9 mouse cellular contexts compared by ENCODE assay signal in the genomic region with DNA sequence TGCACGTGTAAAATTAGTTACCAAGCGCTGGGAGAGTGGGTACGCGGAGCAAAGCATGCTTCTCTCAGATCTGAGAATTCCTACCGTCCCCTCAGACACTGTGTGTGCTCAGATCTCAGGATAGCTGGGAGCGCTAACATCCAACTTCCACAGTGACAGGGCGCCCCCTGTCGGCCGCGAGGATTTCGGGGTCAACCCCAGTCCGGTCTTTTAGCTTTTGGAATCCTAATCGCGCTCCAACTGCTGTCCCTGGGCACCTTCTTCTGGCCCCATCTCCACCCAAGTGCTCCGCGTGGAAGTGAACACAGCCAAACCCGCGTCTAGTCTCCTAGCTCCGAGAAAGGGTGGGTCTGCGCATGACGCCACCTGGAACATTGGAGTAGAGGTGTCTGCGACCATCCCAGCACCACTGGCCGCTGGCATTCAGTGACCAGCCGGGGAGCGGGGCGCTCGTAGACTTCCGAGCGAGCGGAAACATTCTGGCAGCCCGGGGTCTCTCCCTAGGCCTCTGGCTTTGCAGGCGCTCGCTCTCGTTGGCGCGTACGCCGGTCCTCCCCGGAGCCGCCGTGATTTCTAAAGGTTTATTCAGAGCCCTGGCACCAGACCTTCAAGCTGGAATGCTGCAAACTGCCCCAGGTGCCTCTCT. TPM values are rescaled to one million over a fixed set of nuclear protein-coding genes. Genes with fewer than 3 reads are reported as not detected.
A peak's percentile ranks its signal among the peaks of the same experiment; 100 is the strongest.
DNase-seq lines count a peak whose midpoint lies in the region; ATAC-seq and TF ChIP-seq lines count a peak whose summit lies in the region.
"Had no signal": no experiment of that assay in that cellular context is flagged by ENCODE, and none has a peak within 500 bp of the region (broad histone marks: within the 10 kb centered on the region; RNA-seq: fewer than 3 reads in every experiment).

No protein-coding gene starts in this region.

- TF ChIP-seq POLR2A in limb, embryonic 14.5 days (IDR thresholded peaks at IDR 0.05; ENCODE audit: borderline replicate concordance, extremely low read depth, insufficient read depth, insufficient read length): no peak
- TF ChIP-seq POLR2A in thymus, adult 2 months (IDR thresholded peaks at IDR 0.05; ENCODE audit: control insufficient read depth, extremely low read depth, insufficient read depth, low read length, poor library complexity): no peak

- DNase-seq in cerebellum, adult 18-20 months: peak; percentile 17 to 36
- DNase-seq in cerebellum, adult 11-12 months: no peak
- DNase-seq in adrenal gland, postnatal 4 days (ENCODE audit: low spot score in 2 of 2): peak; percentile 50 to 66
- DNase-seq in limb, embryonic 14.5 days (ENCODE audit: low spot score): peak; percentile 70
- DNase-seq in thymus, adult 2 months: peak; percentile 30

- under 1% methylated on average over 41 of the region's 41 CpGs for WGBS in forebrain, embryonic 13.5 days
- under 1% methylated on average over 41 of the region's 41 CpGs for WGBS in hindbrain, embryonic 13.5 days
- under 1% methylated on average over 41 of the region's 41 CpGs for WGBS in limb, embryonic 14.5 days
- under 1% methylated on average over 41 of the region's 41 CpGs for WGBS in midbrain, embryonic 13.5 days
- WGBS in thymus, adult 2 months: 5% methylated on average over 41 of the region's 41 CpGs

- peaks cover 99% of the 10 kb centered on the region for H3K27me3 ChIP-seq in forebrain, embryonic 13.5 days
- peaks cover 100% of the 10 kb centered on the region for H3K27me3 ChIP-seq in hindbrain, embryonic 13.5 days
- peaks cover 100% of the 10 kb centered on the region for H3K27me3 ChIP-seq in limb, embryonic 14.5 days (ENCODE audit: control insufficient read depth, insufficient read depth, low read length)
- peaks cover 100% of the 10 kb centered on the region for H3K27me3 ChIP-seq in midbrain, embryonic 13.5 days
- H3K27me3 ChIP-seq in thymus, adult 2 months (ENCODE audit: control insufficient read depth, insufficient read depth, low read length): peaks cover 22% of the 10 kb centered on the region

- H3K27ac ChIP-seq in forebrain, embryonic 13.5 days: no peak overlapping the region
- no peak overlapping the region for H3K27ac ChIP-seq in hindbrain, embryonic 13.5 days
- no peak overlapping the region for H3K27ac ChIP-seq in limb, embryonic 14.5 days (replicated peaks; ENCODE audit: low read depth, low read length)
- H3K27ac ChIP-seq in midbrain, embryonic 13.5 days: no peak overlapping the region
- H3K27ac ChIP-seq in thymus, adult 2 months (ENCODE audit: control insufficient read depth, insufficient read depth, low read length): no peak overlapping the region
- H3K27ac ChIP-seq: macrophage had no signal

- H3K36me3 ChIP-seq in forebrain, embryonic 13.5 days (ENCODE audit: poor library complexity, severe bottlenecking): no peaks in the 10 kb centered on the region
- H3K36me3 ChIP-seq in hindbrain, embryonic 13.5 days: no peaks in the 10 kb centered on the region
- no peaks in the 10 kb centered on the region for H3K36me3 ChIP-seq in limb, embryonic 14.5 days (ENCODE audit: control insufficient read depth, insufficient read depth, low read length)
- no peaks in the 10 kb centered on the region for H3K36me3 ChIP-seq in midbrain, embryonic 13.5 days
- H3K36me3 ChIP-seq in thymus, adult 2 months (ENCODE audit: control insufficient read depth, insufficient read depth, low read length): no peaks in the 10 kb centered on the region

- 0 out of 2 replicates have a peak, but pooled peaks have one; percentile 38 for TF ChIP-seq CTCF in thymus, adult 2 months (IDR thresholded peaks at IDR 0.05; ENCODE audit: borderline replicate concordance, control insufficient read depth, extremely low read depth, insufficient read depth, low read length, poor library complexity)

- H3K4me1 ChIP-seq in forebrain, embryonic 13.5 days: peaks cover 25% of the 10 kb centered on the region; the same call in 1 of the 2 replicates
- H3K4me1 ChIP-seq in hindbrain, embryonic 13.5 days (replicated peaks): peaks cover 7% of the 10 kb centered on the region
- peaks cover 13% of the 10 kb centered on the region; the same call in 1 of the 2 replicates for H3K4me1 ChIP-seq in limb, embryonic 14.5 days (ENCODE audit: control insufficient read depth, insufficient read depth, low read length)
- peaks cover 18% of the 10 kb centered on the region for H3K4me1 ChIP-seq in midbrain, embryonic 13.5 days (replicated peaks)
- no peaks in the 10 kb centered on the region for H3K4me1 ChIP-seq in thymus, adult 2 months (replicated peaks; ENCODE audit: control insufficient read depth, insufficient read depth, low read length)

- H3K4me3 ChIP-seq in forebrain, embryonic 13.5 days: peak overlapping the region; percentile 13
- peak overlapping the region; percentile 8; the same call in 1 of the 2 replicates for H3K4me3 ChIP-seq in hindbrain, embryonic 13.5 days
- peak overlapping the region; percentile 28 for H3K4me3 ChIP-seq in limb, embryonic 14.5 days (replicated peaks; ENCODE audit: low read length)
- peak overlapping the region; percentile 19 for H3K4me3 ChIP-seq in midbrain, embryonic 13.5 days (replicated peaks)
- no peak overlapping the region for H3K4me3 ChIP-seq in thymus, adult 2 months (ENCODE audit: control insufficient read depth, insufficient read depth, low read length)

- peak overlapping the region; percentile 35 for H3K4me2 ChIP-seq in forebrain, embryonic 13.5 days
- peak overlapping the region; percentile 29; the same call in 1 of the 2 replicates for H3K4me2 ChIP-seq in hindbrain, embryonic 13.5 days
- peak overlapping the region; percentile 36 for H3K4me2 ChIP-seq in limb, embryonic 14.5 days (replicated peaks; ENCODE audit: low read depth, low read length, severe bottlenecking)
- peak overlapping the region; percentile 37 for H3K4me2 ChIP-seq in midbrain, embryonic 13.5 days (replicated peaks)

- peak; percentile 50 for ATAC-seq in forebrain, embryonic 13.5 days
- ATAC-seq in hindbrain, embryonic 13.5 days (ENCODE audit: low FRiP score): 0 out of 2 replicates have a peak, but pooled peaks have one; percentile 21
- ATAC-seq in limb, embryonic 14.5 days (ENCODE audit: low FRiP score, low read depth): peak; percentile 39; the same call in 1 of the 2 replicates
- peak; percentile 37 for ATAC-seq in midbrain, embryonic 13.5 days

- no peaks in the 10 kb centered on the region for H3K9me3 ChIP-seq in forebrain, embryonic 13.5 days (replicated peaks)
- H3K9me3 ChIP-seq in hindbrain, embryonic 13.5 days: no peaks in the 10 kb centered on the region
- H3K9me3 ChIP-seq in limb, embryonic 14.5 days (ENCODE audit: control insufficient read depth, low read length): no peaks in the 10 kb centered on the region
- H3K9me3 ChIP-seq in midbrain, embryonic 13.5 days: no peaks in the 10 kb centered on the region

- no peak overlapping the region for H3K9ac ChIP-seq in forebrain, embryonic 13.5 days
- H3K9ac ChIP-seq in hindbrain, embryonic 13.5 days: no peak overlapping the region
- no peak overlapping the region for H3K9ac ChIP-seq in limb, embryonic 14.5 days (ENCODE audit: low read depth, low read length, severe bottlenecking)
- no peak overlapping the region for H3K9ac ChIP-seq in midbrain, embryonic 13.5 days (replicated peaks)

RNA-seq across cellular contexts. Expression of gene Foxa2, which starts 1.8 kb away (rescaled TPM):
- total RNA-seq in adrenal gland, postnatal 4 days (2021): 1 to 10 TPM; 1.4 to 1.8 TPM
- polyA plus RNA-seq in forebrain, embryonic 13.5 days (2015; fragmentation: Nextera tagmentation; extraction: Ambion mirVana): 0.13 and 0.19 TPM in 2 replicates
- polyA plus RNA-seq in hindbrain, embryonic 13.5 days (2015; fragmentation: Nextera tagmentation; extraction: Ambion mirVana): 1.7 and 2.1 TPM in 2 replicates
- 1.7 and 3.8 TPM in 2 replicates for polyA plus RNA-seq in limb, embryonic 14.5 days (2012; rRNA removed)
- 0.14 and 0.15 TPM in 2 replicates for polyA plus RNA-seq in limb, embryonic 14.5 days (2014; fragmentation: Nextera tagmentation; extraction: Ambion mirVana)
- polyA plus RNA-seq in midbrain, embryonic 13.5 days (2015; fragmentation: Nextera tagmentation; extraction: Ambion mirVana): 4.0 and 9.2 TPM in 2 replicates
- polyA plus RNA-seq in thymus, adult 2 months (2012; rRNA removed): 0.55 and 1.2 TPM in 2 replicates
- polyA plus RNA-seq: macrophage had no signal
